Mouse (Mus musculus) embryo, embryonic 11 days (tissue): Measurements from ENCODE around the gene Lipe.
"Not testable (repeated sequence)": the region's sequence is repeated elsewhere in the genome, so short reads cannot be mapped to it uniquely, and the experiment has no call there.

Experiments used
- DNase-seq: peaks from one replicate; pipeline ENCODE4 v3.0.0-alpha.2; 2015

The Lipe gene

DNA sequence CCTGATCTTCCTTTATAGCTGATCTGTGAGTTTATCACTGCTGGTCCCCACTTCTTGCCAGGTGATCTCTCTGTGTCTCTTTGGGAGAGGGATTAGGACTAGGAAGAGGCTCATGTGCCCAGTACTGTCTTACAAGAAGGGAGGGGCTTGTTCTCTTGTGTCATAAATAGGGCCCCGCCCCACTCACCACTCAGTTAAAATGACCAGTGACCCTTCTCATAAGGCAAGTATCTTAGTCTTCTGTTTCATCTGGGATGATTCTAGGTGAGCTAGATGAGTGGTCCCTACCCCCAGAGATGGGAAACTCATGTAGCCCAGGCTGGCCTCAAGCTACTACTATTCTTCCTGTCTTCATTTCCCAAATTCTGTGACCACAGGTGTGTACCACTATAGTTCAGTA is at the start of gene Lipe:
TSS of gene Lipe (minus strand) at position 101 of the 400 bp plus-strand sequence.
- DNase-seq: no peak

DNA sequence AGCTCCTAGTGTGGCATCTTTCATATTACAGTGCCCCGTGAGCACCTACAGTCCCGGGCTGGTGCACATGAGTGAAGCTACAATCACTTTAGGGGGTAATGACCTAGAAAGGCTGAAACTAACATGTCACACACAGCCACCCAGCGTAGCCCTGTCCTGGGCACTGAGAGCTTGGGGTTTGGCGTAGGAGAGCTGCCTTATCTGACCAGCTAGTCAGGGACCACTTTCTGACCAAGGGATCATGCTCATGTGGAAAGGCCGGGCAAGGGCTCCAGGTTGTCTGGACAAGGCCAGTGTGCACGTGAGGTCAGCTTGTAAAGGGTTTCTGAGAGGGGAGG is 42.3 kb upstream of the Lipe start:
- no peak for DNase-seq

DNA sequence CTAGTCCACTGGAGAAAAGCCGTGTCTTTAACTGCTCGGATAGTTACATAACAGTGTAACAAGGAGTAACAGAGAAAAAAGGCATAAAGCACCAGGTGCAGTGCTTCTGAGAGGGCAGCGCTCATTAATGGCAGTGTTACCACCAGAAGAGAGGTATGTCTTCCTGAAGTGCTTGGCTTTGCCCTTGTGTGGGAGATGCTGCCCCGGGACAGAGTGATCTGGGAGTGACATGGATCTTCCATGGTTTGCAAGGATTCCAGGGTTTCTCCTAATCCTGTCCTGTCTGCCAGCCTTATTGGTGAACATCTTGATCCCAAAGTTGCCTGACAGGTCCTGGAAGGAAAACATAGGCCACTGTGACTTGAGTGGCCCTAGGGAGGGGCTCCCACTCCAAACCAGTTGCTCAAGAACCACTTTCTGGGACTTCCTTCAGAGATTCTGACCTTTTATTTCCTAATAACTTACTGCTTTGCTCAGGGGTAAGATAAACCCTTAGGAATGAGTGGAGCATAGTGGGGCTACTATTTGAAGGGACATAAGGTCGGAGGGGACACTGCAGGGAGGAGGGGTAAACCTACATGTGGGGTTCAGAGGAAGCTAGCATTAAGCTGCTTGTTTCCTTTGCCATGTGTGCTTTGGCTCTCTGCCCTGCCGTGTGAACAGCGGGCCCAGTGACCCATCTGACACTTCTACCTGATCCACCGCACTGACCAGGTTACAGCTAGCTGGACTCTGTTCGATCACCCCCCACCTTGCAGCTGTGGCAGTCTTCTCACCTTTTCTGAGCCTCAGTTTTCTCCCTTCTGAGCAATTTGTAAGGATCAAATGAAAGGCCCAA is 41.7 kb upstream of the Lipe start:
- no peak for DNase-seq

DNA sequence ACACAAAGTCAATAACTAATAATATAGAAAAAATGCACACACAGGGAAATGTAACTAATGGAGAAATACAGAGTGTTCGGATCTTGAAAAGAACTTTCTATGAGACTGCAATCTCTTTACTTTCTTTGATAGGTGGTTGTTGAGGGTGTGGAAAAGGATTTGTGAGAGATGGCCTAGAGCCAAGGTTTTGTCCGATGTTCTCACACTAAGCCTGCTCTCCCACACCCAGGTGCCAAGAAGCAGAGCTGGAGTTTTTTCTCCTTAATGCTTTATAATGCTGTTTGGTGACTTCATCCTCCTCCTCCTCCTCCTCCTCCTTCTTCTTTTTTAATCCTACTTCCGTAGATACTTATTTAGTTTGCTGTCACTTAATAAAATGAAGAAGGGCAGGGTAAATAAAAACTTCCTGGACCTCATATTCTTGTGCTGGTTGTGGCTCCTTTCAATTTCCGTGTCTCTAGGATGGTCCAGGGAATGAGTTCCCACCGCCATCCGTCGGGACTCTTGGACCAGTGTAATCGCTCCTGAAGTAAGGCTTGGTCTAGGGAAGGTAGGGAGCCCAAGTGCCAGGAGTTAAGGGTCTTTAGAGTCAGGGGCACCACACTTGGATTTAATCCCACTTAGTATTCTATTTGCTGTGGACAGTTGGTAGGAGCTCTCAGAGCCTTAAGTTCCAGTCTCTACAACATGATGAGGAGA is 40.8 kb upstream of the Lipe start:
- DNase-seq: no peak

DNA sequence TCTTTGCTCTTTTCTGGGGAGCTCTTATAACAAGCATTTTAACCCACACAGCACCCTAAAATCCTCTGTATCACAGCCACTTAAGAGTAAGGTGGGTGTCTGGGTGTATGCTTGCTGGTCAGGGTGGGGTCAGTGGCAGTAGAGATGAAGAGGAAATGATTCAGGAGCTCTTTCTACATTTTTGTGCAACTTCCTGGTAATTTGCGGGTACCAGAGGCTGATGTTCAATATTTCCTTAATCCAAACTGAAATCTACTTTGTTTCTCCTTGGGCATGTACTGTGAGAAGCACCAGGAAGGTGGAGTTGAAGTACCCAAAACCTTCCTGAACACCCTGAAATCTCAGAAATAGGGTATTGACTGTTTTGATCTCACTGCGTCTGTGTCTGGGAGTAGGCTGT is 38.2 kb upstream of the Lipe start:
- no peak for DNase-seq

DNA sequence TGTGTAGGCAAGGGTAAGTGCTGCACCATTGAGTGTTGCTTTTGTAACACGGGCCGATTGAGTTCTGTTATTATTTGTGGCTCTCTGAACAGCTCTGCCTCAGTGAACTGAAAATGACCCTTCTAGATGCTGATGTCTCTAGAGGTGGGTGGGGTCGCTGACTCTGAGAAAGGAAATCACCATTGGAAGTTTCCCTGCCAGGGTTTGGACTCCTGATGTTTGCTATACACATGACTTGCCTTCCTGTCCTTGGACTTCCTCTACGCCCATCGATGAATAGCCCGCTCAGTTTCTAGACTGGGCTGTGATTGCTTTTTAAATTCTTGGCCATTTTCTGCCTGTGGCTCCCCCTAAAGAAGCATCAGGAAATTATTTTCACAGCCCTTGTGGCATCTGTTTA is 37.7 kb upstream of the Lipe start:
- no peak for DNase-seq

DNA sequence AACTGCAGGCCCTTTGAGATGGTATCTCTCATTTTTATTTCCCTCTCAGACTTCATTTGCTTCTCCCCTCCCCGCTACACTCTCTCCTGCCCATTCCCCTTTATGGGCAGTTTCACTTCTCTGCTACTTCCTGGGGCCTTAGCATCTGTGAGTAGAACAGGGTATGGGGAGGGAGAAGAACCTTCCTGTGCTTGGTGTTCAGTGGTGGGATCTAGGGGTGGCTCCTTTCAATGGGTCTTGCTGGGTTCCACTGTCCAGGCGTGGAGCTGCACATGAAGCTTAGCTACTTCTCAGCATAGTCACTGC is 37.0 kb upstream of the Lipe start:
- DNase-seq: no peak

DNA sequence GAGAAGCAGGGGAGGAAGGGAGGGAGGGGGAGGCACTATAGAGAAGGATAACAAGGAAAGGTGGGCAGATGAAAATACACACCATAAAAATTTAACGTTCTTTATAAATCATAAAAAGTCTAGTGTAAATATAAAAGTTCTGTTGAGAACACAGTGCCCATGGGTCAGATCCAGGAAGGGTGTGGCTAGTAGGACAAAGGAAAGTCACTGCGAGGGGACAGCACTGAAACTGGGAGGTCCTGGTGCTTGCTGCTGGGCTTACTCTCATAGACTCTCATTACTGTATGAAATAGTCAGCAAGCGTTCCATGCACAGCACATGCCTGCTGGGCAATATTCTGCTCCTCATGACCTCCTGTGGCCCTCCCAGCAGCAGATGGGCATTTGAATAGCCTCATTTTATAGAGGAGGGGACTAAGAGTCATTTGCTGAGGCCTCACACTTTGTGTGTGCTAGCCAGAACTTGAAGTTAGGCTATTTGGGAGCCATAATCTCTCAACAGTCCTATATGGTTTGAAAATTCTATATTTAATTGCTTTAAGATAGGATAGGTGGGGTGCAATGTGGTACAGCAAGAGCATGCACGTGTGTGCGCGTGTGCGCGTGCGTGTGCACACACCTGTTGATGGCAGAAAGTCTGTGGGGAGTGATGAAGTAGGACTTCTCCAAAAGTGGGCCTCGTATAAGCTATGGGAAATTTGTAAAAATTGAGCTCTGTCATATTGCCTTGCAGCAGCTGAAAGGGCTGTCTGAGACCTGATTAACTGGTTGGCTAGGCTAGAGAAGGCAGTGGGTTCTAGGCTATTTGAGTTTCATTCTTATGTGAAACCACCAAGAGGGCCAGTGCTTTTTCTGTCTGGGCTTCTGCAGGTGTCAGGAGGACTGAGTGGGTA is 36.4 kb upstream of the Lipe start:
- DNase-seq: no peak

DNA sequence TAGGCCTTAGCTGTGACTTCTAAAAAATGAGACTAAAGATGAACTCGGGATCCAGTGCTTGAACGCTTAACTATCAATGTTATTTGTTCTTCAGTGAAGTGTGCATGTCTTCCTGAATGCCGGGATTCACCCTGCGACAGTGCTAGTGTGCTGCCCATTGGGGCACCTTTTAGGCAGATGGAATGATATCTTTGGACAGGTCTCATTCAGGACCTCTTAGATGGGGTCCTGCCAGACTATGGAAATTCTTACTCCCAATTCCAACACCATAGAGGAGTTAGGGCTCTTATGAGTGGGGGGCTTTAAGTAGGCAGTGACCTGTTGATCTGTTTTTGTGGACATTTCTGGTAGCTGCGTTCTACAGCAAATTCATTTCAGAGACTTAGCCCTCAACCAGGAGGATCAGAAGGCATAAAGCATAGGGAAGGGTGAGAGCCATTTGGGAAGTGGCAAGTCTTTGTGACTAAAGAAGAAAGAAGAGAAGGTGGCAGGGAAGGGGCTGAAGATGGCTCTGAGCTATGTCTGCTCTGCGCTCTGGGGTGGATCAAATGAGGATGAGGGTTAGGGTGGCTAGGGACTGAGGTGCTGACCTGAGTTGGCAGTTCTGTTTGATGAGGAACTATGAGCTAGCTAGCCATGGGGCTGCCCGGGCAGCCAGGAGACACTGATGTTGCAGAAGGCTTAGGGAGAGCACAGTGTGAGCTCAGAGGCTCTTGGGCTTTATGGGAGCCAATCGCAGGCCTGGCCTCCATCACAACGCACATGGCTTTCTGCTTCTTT is 35.5 kb upstream of the Lipe start:
- DNase-seq: no peak

DNA sequence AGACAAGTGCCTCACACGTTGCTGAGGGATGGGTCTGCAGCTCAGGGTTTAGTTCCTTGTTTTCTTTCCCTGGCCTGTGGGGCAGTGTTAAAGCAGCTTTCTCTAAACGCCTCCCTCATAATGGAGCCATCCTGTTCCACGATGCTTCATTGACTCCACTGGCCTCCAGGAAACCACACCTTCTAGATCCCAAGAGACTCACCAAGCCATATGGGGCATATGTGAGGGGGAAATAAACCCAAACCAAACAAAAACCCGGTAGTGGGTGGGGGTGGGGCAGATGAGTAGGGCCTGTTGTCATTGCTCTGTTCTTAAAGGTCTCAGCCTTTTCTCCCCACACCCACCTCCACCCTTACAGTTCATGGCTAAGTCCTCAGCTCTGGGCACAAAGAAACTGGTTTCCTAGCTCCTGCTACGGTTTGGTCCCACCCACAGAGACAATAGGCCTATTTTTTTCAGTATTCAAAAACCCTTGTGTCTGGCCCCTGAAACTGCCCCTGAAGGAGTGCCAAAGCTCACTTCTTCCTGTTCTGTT is 34.6 kb upstream of the Lipe start:
- peak; percentile 20 for DNase-seq

DNA sequence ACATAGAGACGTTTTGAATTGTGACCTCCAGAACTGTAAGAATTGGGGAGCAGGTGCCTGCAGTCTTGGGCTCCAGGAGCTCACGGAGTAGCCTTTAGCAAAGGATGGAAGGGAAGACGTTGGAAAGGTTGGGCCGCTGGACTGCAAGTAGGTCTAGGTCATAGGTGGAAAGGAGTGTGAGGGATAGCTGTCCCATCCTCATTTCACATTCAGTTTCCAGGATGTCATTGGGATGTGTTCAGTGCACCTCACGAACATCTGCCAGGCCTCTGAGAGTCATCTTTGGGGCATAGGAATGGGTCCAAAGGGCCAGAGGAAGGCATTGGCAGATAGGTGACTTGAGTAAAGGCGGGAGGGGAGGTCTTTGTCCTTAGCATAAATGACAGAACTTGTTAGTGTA is 33.9 kb upstream of the Lipe start:
- DNase-seq: no peak

DNA sequence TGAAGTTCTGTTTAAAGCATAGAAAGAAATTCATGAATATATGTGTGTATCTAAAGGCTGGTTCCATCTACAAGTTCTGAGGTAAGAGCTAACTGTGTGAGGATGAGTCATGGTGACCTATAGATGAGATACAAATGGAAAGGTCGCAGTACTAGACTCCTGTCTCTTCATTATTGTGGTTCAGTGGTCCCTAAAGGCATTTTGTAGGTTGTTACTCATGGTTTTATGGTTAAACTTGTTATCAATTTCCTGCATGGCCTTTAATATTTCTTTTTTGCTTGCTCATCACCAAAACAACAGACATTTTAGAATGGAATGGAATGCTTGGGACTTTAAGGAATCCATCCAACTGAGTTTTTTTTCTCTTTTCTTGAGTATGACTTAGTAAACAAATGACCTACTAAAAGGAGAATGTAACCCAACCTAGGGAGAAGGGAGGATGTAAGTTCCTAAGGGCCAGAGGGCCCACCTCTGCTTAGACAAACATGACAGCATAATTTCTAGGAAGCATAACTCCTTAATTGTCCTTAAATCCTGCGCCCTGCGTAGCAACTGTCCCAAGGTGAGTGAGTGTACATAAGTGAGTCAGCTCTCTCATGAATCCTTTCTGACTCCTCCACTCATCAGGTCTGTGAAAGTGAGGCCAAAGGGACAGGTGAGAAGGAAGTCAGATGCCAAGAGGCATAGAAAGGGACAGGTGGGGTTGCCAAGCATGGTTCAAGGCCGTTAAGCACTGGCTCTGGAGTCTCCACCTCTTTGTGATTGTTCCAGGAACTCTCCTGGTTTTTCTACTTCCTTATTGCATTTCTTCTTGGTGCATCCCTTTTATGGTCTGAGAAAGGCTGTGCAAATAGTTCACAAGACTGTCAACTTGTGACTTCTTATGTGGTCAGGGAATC is 31.6 kb upstream of the Lipe start:
- DNase-seq: no peak

DNA sequence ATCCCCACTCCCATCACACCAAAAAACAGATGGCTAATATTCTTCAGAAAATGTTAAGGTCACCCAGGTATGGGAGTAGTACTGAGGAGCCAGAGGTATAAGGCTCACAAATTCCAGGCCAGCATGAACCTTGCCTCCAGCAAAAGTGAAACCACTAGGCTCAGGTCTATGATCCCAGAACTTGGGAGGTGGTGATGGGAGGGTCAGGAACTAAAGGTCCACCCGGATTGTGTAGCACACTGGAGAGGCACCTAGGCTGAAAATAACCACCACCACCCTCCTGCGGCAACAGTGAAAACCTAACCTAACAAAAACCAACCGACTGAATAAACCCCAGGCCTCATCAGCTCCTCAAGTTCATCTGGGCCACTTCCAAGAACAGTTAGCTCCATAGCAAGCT is 29.8 kb upstream of the Lipe start:
- no peak for DNase-seq

DNA sequence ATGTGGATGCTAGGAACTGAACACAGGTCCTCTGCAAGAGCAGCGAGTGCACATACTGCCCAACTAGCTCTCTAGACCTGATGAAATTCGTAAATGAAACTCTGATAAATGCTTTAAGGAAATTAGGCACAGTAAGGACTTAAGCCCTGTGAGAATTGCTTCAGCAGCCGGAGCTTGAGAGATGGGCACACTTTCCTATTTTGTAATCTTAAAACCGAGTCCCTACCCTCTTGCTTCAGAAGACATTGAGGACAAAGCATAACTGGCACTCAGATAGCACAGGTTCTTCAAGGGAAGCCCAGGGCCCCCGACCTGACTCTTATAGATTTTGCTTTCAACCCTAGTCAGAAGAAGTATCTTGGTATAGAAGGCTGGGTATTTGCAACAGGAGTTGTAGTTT is 28.6 kb upstream of the Lipe start:
- no peak for DNase-seq

DNA sequence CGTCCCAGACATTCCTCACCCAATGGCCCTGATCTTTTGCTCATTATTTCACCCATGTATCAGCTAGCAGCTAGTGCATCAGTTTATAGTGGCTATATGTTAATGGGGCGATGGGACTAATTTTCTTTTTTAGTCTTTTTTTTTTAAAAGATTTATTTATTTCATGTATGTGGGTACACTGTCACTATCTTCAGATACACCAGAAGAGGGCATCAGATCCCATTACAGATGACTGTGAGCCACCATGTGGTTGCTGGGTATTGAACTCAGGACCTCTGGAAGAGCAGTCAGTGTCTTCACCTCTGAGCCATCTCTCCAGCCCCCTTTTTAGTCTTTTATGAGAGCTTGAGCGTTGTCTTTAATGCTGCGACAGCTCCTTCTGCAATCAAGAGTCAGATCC is 27.9 kb upstream of the Lipe start:
- not testable (repeated sequence) for DNase-seq

DNA sequence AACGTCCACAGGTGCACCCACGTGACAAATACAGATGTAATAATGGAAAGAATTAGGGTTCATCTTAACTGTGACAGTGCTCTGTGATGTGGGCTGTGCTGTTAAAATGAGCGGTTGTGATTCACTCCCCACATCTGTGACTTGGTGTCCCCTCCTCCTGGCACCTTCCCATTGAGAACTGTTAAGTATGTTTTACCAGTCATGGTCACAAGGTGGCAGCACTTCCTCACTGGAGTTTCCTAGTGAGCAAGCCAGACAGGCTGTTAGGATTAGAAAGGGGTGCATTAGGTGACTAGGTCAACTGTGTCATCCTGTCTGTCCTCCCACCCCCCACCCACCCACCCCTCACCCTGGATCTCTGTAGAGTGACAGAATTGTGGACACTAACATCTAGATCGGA is 25.9 kb upstream of the Lipe start:
- DNase-seq: peak; percentile 90

DNA sequence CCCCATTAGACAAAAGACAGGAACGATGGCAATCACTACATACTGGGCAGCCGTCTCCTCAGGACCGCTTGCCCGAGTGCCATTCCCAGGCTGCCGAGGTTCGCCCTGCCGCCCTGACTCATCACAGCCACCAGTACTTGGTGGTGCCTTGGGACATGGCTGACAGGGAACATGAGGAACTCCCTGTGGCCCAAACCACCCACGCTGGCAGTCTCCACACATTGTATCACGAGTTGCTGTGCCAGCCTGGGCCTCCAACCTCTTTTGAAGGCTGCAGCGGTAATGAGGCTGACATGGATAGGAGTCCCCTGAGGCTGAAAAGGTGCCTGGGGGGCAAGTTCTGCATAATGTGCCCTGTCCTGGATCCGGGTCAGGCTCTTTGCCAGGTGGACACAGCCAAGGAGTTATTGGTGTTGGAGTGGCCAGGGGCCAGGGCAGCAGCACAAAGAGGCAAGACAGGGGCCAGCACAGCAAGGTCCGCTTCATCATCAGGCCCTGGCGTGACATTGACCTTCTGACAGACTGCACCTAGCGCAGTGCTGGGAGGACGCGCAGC is 23.9 kb upstream of the Lipe start:
- no peak for DNase-seq

DNA sequence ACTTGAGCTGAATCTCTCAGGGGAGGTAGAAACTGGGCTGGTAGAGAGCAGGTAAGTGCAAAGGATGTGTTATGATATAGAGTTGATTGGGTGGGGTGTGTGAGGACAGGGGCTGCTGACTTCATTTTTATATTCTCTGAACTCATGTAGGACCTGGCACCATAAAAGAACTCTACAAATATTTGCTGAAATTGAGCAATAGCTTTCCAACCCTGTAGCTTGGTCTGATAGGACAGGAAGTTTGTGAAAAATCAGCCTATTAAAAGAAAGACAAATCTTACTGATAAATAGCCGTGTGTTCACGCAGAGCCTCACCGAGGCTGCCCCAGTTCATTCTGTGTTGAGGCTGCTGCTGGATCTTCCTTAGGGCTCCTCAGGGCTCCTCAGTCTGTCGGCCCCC is 21.4 kb upstream of the Lipe start:
- DNase-seq: no peak

DNA sequence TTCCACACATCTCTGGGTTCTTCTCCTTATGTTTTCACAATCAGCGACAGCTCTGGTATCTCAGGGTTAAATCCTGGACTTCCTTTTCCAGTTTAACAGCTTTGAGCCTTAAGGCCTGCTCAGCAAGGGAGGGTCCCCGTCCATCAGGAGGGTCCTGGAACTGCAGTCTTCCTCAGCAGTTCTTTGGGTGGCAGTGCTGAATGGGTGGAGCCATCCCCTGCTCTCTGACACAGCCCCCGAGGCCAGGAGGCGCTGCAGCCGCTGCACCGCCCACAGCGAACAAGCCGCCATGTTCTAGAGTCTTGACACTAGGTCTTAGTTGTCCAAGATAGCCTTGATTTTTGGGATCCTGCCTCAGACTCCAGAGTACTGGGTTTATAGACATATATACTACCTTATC is 21.0 kb upstream of the Lipe start:
- DNase-seq: no peak

DNA sequence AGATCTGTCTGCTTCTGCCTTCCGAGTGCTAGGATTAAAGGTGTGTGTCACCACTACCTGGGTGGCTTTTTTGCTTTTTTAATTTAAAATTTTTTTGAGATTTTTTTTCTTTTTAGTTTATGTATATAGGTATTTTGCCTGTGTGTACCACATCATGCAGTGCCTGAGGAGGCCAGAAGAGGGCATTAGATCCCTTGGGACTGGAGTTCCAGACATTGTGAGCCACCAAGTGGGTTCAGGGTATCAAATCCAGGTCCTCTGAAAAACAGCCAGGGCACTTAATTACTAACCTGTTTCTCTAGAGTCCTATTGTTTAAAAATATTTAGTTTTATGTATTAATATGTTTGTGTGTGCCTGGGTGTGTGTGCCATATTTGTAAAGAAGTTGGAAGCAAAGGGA is 19.1 kb upstream of the Lipe start:
- peak; percentile 42 for DNase-seq

DNA sequence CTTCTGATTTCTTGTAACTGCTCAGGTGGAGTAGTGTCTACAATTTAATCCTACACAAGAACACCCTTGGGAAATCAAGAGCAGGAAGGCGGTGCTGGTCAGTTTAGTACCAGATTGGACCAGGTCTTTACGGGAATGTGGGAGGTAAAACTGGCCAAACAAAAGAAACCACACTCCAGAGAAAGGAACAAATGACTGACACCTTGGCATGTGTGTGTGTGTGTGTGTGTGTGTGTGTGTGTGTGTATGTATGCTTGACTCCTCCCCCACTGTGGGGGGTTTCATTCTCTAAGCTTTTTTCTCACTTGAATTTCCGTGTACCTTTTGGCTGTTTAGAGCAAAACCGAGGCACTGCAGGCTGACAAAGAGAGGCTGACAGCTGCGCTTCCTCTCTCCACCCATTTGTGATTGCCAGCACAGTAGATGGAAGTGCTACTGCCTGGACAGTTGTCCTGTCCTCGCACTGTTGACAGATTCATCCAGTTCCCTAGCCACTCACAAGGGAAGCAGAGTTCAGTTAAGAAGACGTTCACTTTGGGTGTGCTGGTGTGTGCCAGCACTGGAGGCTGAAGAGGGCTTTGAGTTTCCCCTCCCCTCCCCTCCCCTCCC is 14.4 kb upstream of the Lipe start, which contains the start of gene Cxcl17:
TSS of gene Cxcl17 (minus strand) at position 54 of the 609 bp plus-strand sequence.
- no peak for DNase-seq
